Mouse (Mus musculus): ENCODE data around the gene Traf3. TPM values are rescaled to one million over a fixed set of nuclear protein-coding genes. Genes with fewer than 3 reads are reported as not detected.

Traf3 gene
- polyA plus RNA-seq, 1 experiment from 2014 or later = 13.8 TPM

- Histone ChIP-seq H3K4me3 (replicated peaks) (no peak overlapping the region), H3K9ac (replicated peaks) (no peak overlapping the region), H3K9me3 (no peaks in the 10 kb centered on the region), H3K27ac (no peak overlapping the region), H3K27me3 (no peaks in the 10 kb centered on the region), H3K36me3 (peaks cover 52% of the 10 kb centered on the region), H3K4me1 (replicated peaks) (no peaks in the 10 kb centered on the region; the same call in 1 of the 2 replicates), H3K4me2 (no peak overlapping the region)
- 83% methylated on average over 5 of the region's 5 CpGs for WGBS
- ATAC-seq (ENCODE audit: insufficient number of reproducible peaks, insufficient read depth, low FRiP score, low TSS enrichment, low read depth) = no peak
These were observed 72.2 kb downstream of the Traf3 start for GRCm38 (mm10) chr12:111238345-111238744.

DNA sequence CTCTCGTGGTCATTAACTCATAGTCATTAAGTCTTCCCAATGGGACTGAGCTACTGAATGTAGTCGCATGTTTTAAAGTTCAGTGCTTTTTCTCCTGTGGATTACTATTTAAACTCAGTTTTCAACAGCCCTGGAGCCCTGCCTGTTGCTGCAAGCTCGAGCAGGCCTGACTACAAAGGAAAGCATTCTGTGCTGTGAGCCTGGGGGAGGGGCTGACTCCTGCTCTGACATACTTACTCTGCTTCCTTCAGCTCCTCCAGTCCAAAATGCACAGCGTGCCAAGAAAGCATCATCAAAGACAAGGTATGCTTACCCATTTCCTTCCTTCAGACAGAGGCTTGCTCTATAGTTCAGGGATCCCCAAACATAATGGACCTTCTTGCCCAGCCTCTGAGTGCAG, 72.6 kb downstream of the Traf3 start:
- Histone ChIP-seq H3K9ac (replicated peaks) (no peak overlapping the region), H3K4me3 (replicated peaks) (no peak overlapping the region), H3K36me3 (peaks cover 55% of the 10 kb centered on the region), H3K27ac (no peak overlapping the region), H3K9me3 (no peaks in the 10 kb centered on the region), H3K27me3 (no peaks in the 10 kb centered on the region), H3K4me1 (replicated peaks) (no peaks in the 10 kb centered on the region; the same call in 1 of the 2 replicates), H3K4me2 (no peak overlapping the region)
- WGBS = 55% methylated on average over 4 of the region's 4 CpGs
- no peak for ATAC-seq (ENCODE audit: insufficient number of reproducible peaks, insufficient read depth, low FRiP score, low TSS enrichment, low read depth)

DNA sequence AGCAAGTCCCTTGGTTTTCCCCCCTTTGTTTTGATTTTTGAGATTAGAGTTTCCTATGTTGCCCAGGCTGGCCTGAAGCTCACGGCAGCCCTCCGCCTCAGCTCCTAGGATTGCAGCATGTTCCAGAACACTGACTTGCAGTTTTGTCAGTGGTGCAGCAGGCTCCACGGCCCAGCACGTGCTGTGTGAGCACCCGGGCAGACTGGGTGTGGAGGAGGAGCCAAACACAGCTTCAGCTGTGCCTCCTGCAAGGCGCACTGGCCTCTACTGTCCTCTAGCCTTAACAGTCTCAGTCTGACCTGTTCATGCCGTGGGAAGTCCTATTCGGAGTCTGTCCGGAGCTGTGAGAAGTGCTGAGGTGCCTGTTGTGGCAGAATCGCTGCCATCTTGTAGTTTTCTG, 73.8 kb downstream of the Traf3 start:
- Histone ChIP-seq H3K4me2 (no peak overlapping the region), H3K27me3 (no peaks in the 10 kb centered on the region), H3K27ac (no peak overlapping the region), H3K9me3 (no peaks in the 10 kb centered on the region), H3K4me3 (replicated peaks) (no peak overlapping the region), H3K4me1 (replicated peaks) (no peaks in the 10 kb centered on the region; the same call in 1 of the 2 replicates), H3K36me3 (peaks cover 57% of the 10 kb centered on the region), H3K9ac (replicated peaks) (no peak overlapping the region)
- WGBS = 88% methylated on average over 10 of the region's 10 CpGs
- ATAC-seq (ENCODE audit: insufficient number of reproducible peaks, insufficient read depth, low FRiP score, low TSS enrichment, low read depth) = no peak

- 98% methylated on average over 6 of the region's 6 CpGs for WGBS
- ATAC-seq (ENCODE audit: insufficient number of reproducible peaks, insufficient read depth, low FRiP score, low TSS enrichment, low read depth) = no peak
- H3K4me3 ChIP-seq (replicated peaks) = no peak overlapping the region
- H3K4me1 ChIP-seq (replicated peaks) = no peaks in the 10 kb centered on the region; the same call in 1 of the 2 replicates
- no peak overlapping the region for H3K9ac ChIP-seq (replicated peaks)
- peaks cover 73% of the 10 kb centered on the region for H3K36me3 ChIP-seq
- no peaks in the 10 kb centered on the region for H3K9me3 ChIP-seq
- H3K27ac ChIP-seq = no peak overlapping the region
- no peaks in the 10 kb centered on the region for H3K27me3 ChIP-seq
- H3K4me2 ChIP-seq = no peak overlapping the region
These were observed 75.7 kb downstream of the Traf3 start for GRCm38 (mm10) chr12:111241916-111242315.

GRCm38 (mm10) chr12:111242346-111242745, 76.2 kb downstream of the Traf3 start:
- ATAC-seq (ENCODE audit: insufficient number of reproducible peaks, insufficient read depth, low FRiP score, low TSS enrichment, low read depth) = no peak
- Histone ChIP-seq H3K9ac (replicated peaks) (no peak overlapping the region), H3K27ac (no peak overlapping the region), H3K36me3 (peaks cover 77% of the 10 kb centered on the region), H3K9me3 (no peaks in the 10 kb centered on the region), H3K4me1 (replicated peaks) (no peaks in the 10 kb centered on the region; the same call in 1 of the 2 replicates), H3K4me2 (no peak overlapping the region), H3K4me3 (replicated peaks) (no peak overlapping the region), H3K27me3 (no peaks in the 10 kb centered on the region)
- 90% methylated on average over 5 of the region's 5 CpGs for WGBS

- Histone ChIP-seq H3K9me3 (no peaks in the 10 kb centered on the region), H3K36me3 (peaks cover 77% of the 10 kb centered on the region), H3K4me2 (no peak overlapping the region), H3K9ac (replicated peaks) (no peak overlapping the region), H3K27me3 (no peaks in the 10 kb centered on the region), H3K27ac (no peak overlapping the region), H3K4me3 (replicated peaks) (no peak overlapping the region), H3K4me1 (replicated peaks) (no peaks in the 10 kb centered on the region)
- no peak for ATAC-seq (ENCODE audit: insufficient number of reproducible peaks, insufficient read depth, low FRiP score, low TSS enrichment, low read depth)
- WGBS = 90% methylated on average over 12 of the region's 12 CpGs
These were observed 77.6 kb downstream of the Traf3 start for GRCm38 (mm10) chr12:111243733-111244132.

DNA sequence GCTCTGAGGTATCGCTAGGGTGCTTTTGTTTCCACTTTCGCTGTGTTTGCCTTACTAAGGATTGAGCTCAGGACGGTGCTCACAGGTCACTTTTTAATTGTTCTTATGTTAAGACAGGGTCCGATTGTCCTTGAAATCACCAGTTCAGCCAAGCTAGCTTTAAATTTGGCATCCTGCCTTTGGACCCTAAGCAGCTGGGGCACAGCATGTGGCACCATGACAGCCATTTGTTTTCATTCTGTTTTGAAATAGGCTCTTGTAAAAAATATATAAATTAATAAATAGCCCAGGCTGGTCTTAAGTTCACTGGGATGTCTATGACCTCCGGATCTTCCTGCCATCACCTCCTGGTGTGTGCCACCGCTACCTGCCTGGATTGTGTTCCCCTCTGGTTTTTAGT, 78.9 kb downstream of the Traf3 start:
- H3K9me3 ChIP-seq = no peaks in the 10 kb centered on the region
- H3K9ac ChIP-seq (replicated peaks) = no peak overlapping the region
- WGBS = 87% methylated on average over 6 of the region's 6 CpGs
- no peaks in the 10 kb centered on the region for H3K27me3 ChIP-seq
- H3K4me1 ChIP-seq (replicated peaks) = no peaks in the 10 kb centered on the region
- H3K4me2 ChIP-seq = no peak overlapping the region
- no peak for ATAC-seq (ENCODE audit: insufficient number of reproducible peaks, insufficient read depth, low FRiP score, low TSS enrichment, low read depth)
- no peak overlapping the region for H3K27ac ChIP-seq
- H3K36me3 ChIP-seq = peaks cover 72% of the 10 kb centered on the region
- no peak overlapping the region for H3K4me3 ChIP-seq (replicated peaks)

- H3K4me1 ChIP-seq (replicated peaks) = no peaks in the 10 kb centered on the region
- no peak overlapping the region for H3K4me3 ChIP-seq (replicated peaks)
- no peaks in the 10 kb centered on the region for H3K9me3 ChIP-seq
- no peak overlapping the region for H3K4me2 ChIP-seq
- no peaks in the 10 kb centered on the region for H3K27me3 ChIP-seq
- H3K27ac ChIP-seq = no peak overlapping the region
- peaks cover 63% of the 10 kb centered on the region for H3K36me3 ChIP-seq
- H3K9ac ChIP-seq (replicated peaks) = no peak overlapping the region
- no peak for ATAC-seq (ENCODE audit: insufficient number of reproducible peaks, insufficient read depth, low FRiP score, low TSS enrichment, low read depth)
- WGBS = 91% methylated on average over 9 of the region's 9 CpGs
These were observed 80.8 kb downstream of the Traf3 start for GRCm38 (mm10) chr12:111246808-111247464.

DNA sequence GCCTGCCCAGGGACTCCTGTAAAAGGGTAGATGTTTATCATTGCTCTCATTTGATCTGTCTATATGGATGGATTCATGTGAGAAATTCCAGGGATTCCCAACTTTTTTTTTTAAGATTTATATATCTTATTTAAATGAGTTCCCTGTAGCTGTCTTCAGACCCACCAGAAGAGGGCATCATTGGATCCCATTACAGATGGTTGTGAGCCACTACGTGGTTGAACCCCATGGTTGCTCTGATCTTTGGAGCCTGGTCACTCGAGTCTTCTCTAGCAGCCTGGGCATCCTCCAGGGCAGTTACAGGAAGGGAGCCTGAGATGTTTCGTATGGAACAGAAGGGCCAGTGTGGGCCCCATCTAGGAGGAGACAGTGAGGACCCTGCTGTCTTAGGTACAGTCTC, 82.9 kb downstream of the Traf3 start:
- Histone ChIP-seq H3K9me3 (no peaks in the 10 kb centered on the region), H3K36me3 (peaks cover 54% of the 10 kb centered on the region), H3K4me2 (no peak overlapping the region), H3K27ac (no peak overlapping the region), H3K4me1 (replicated peaks) (no peaks in the 10 kb centered on the region), H3K27me3 (no peaks in the 10 kb centered on the region), H3K9ac (replicated peaks) (no peak overlapping the region), H3K4me3 (replicated peaks) (no peak overlapping the region)
- ATAC-seq (ENCODE audit: insufficient number of reproducible peaks, insufficient read depth, low FRiP score, low TSS enrichment, low read depth) = no peak
- 61% methylated on average over 3 of the region's 3 CpGs for WGBS

DNA sequence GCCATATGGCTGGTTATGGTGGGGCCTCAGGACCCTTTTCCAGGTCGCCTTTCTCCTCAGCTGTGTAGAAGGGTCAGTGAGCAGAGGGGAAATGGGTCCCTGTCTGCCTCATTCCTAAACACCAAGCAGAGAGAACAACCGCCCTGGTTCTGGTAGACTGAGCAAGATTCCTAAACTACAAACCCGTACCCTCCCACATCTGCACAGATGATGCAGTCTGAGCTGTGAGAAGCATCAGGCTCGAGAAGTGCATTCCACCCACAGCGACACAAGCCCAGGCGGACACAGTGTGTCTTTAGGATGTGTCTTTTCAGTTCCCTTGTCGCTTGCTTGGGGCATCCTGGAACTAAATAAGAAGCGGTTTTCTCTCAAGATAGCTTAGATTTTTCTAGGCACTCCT, 83.9 kb downstream of the Traf3 start:
- ATAC-seq (ENCODE audit: insufficient number of reproducible peaks, insufficient read depth, low FRiP score, low TSS enrichment, low read depth) = no peak
- H3K4me2 ChIP-seq = no peak overlapping the region
- H3K4me3 ChIP-seq (replicated peaks) = no peak overlapping the region
- H3K27me3 ChIP-seq = no peaks in the 10 kb centered on the region
- no peak overlapping the region for H3K27ac ChIP-seq
- 85% methylated on average over 8 of the region's 8 CpGs for WGBS
- H3K9ac ChIP-seq (replicated peaks) = no peak overlapping the region
- H3K4me1 ChIP-seq (replicated peaks) = no peaks in the 10 kb centered on the region
- no peaks in the 10 kb centered on the region for H3K9me3 ChIP-seq
- peaks cover 52% of the 10 kb centered on the region for H3K36me3 ChIP-seq

DNA sequence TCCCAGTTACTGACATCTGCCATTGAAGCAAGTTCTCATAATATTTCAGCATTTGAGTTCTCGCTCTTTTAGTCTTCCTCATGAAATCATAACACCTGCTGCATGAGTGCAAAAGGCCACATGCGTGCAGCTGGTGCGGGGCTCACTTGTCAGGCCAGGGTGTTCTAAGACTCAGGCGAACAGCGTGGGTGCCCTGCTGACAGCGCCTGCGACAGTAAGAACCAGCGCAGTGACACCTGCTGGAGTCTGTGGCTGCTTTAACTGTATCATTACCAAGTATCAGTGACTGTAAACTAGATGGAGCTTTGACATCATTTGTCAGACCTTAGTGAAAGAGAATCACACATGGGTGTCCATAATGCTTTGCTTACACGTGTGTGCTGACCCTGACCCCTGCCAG, 85.1 kb downstream of the Traf3 start:
- WGBS = 74% methylated on average over 9 of the region's 9 CpGs

DNA sequence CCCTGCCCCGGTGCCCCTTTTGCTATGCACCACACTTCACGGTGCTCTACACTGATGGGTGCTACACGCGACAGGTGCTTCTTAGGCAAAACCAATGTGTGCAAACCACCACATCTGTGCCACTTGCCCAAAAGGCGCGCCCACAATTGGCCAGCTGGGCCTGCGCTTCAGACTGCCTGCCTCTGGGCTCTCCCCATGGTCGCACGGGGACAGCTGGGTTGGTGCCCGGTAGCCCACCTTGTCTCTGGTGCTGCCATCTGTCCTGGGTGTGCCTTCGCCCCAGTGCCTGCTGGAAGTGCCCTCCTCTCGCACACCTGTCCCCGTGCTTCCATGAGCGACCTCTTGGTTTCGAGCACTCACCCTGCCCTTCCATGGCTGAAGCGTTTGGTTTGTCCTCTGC, 97.5 kb downstream of the Traf3 start:
- Histone ChIP-seq H3K4me2 (no peak overlapping the region), H3K4me3 (replicated peaks) (no peak overlapping the region), H3K27me3 (peaks cover 6% of the 10 kb centered on the region), H3K9me3 (no peaks in the 10 kb centered on the region), H3K4me1 (replicated peaks) (no peaks in the 10 kb centered on the region), H3K27ac (no peak overlapping the region), H3K36me3 (peaks cover 53% of the 10 kb centered on the region), H3K9ac (replicated peaks) (no peak overlapping the region)
- WGBS = 95% methylated on average over 16 of the region's 16 CpGs
- no peak for ATAC-seq (ENCODE audit: insufficient number of reproducible peaks, insufficient read depth, low FRiP score, low TSS enrichment, low read depth)

More for the DNA sequence above, 85.1 kb downstream of the Traf3 start:
- Histone ChIP-seq H3K4me3 (replicated peaks) (no peak overlapping the region), H3K27ac (no peak overlapping the region), H3K4me2 (no peak overlapping the region), H3K27me3 (no peaks in the 10 kb centered on the region), H3K9ac (replicated peaks) (no peak overlapping the region), H3K4me1 (replicated peaks) (no peaks in the 10 kb centered on the region), H3K36me3 (peaks cover 54% of the 10 kb centered on the region), H3K9me3 (no peaks in the 10 kb centered on the region)
- no peak for ATAC-seq (ENCODE audit: insufficient number of reproducible peaks, insufficient read depth, low FRiP score, low TSS enrichment, low read depth)

All from limb, embryonic 12.5 days (tissue).